Mouse (Mus musculus) embryonic facial prominence, embryonic 13.5 days (tissue): ENCODE measurements at regions not wholly inside any gene's neighbourhood (a gene's known extent, or its start where the extent isn't known, plus 50 kb on each side); places are given as distances from the start of the nearest gene placed in this dataset.

Source experiments
- ATAC-seq: fragments of 200-750 bp; cut with Nextera tagmentation; 2 replicates; pipeline ENCODE4 v1.8.0; 2017; ENCODE audit warnings: low read depth; ENCODE audit not compliant: insufficient number of reproducible peaks, insufficient read depth, low FRiP score, low TSS enrichment
- H3K27ac ChIP-seq: fragments of 300-500 bp; sonication (generic); 2 replicates; pipeline ENCODE4 v1.5.1; 2015; ENCODE audit warnings: moderate library complexity, mild to moderate bottlenecking, inconsistent platforms
- H3K27me3 ChIP-seq: fragments of 300-500 bp; sonication (generic); 2 replicates; pipeline ENCODE4 v1.6.1; 2015; ENCODE audit warnings: mild to moderate bottlenecking, inconsistent platforms
- H3K36me3 ChIP-seq: fragments of 300-500 bp; sonication (generic); 2 replicates; pipeline ENCODE4 v1.6.1; 2015; ENCODE audit warnings: mild to moderate bottlenecking, inconsistent platforms
- H3K4me1 ChIP-seq: fragments of 300-500 bp; sonication (generic); 2 replicates; pipeline ENCODE4 v1.6.1; 2015; ENCODE audit warnings: inconsistent platforms
- H3K4me2 ChIP-seq: fragments of 300-500 bp; sonication (generic); 2 replicates; pipeline ENCODE4 v1.6.1; 2015; ENCODE audit warnings: moderate library complexity, mild to moderate bottlenecking, inconsistent platforms
- H3K4me3 ChIP-seq: fragments of 300-500 bp; sonication (generic); 2 replicates; pipeline ENCODE4 v1.5.1; 2015; ENCODE audit warnings: mild to moderate bottlenecking, inconsistent platforms
- H3K9ac ChIP-seq: fragments of 300-500 bp; sonication (generic); 2 replicates; pipeline ENCODE4 v1.6.1; 2015; ENCODE audit warnings: mild to moderate bottlenecking, inconsistent platforms
- H3K9me3 ChIP-seq: fragments of 300-500 bp; sonication (generic); 2 replicates; pipeline ENCODE4 v1.6.1; 2016; ENCODE audit warnings: inconsistent platforms
- WGBS: fragments of 180-500 bp; shearing (Covaris S2); methylation state at CpG from one replicate; pipeline ENCODE4 v1.1.7; 2015; ENCODE audit warnings: mixed read lengths; 5-methylcytosine and 5-hydroxymethylcytosine counted together

DNA sequence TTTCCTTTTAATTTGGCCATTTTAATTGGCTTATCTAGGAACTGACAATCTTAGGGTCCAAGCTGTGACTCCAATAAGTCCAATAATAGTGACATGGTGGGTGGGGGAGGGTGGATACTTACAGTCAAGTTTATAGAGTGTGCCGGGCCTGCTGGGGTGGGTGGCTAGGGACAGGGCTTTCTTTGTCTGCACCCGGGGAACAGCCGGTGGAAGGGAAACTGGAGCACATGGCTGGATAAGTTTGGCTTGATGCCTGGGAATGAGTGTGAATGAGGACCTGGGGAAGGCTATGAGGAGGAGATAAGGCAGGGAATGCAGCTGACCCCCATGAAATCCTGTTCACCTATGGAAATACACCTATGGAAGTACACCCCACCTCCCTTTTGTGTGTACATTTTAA is 81.7 kb upstream of the Cers4 start:
- H3K4me3 ChIP-seq = no peak overlapping the region
- H3K36me3 ChIP-seq = no peaks in the 10 kb centered on the region
- H3K4me1 ChIP-seq = no peaks in the 10 kb centered on the region
- no peak overlapping the region for H3K4me2 ChIP-seq
- no peaks in the 10 kb centered on the region for H3K9me3 ChIP-seq
- no peak for ATAC-seq
- H3K27me3 ChIP-seq = no peaks in the 10 kb centered on the region
- WGBS = 31% methylated on average over 3 of the region's 3 CpGs
- no peak overlapping the region for H3K27ac ChIP-seq
- no peak overlapping the region for H3K9ac ChIP-seq

DNA sequence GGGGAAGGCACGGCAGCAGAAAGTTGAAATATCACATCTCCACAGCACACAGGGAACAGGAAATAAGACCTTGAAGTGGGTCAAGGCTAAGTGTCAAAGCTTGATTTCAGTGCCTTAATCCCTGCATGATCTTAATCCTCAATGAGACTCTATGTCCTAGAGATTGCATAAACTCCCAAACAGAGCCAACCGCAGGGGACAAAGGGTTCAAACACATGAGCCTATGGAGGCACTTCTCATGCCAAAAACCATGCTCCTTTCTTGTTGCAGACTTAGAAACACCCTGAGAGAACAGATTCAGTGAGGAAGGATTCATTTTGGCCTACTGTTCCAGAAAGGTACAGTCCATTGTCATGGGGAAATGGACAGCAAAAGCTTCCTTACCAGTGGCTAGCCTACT is 81.0 kb upstream of the Cers4 start:
- no peaks in the 10 kb centered on the region for H3K9me3 ChIP-seq
- no peak overlapping the region for H3K4me3 ChIP-seq
- H3K4me1 ChIP-seq = no peaks in the 10 kb centered on the region
- no peaks in the 10 kb centered on the region for H3K27me3 ChIP-seq
- no peak overlapping the region for H3K4me2 ChIP-seq
- ATAC-seq = no peak
- no peak overlapping the region for H3K9ac ChIP-seq
- H3K36me3 ChIP-seq = no peaks in the 10 kb centered on the region
- 80% methylated on average over 2 of the region's 2 CpGs for whole genome bisulfite sequencing
- no peak overlapping the region for H3K27ac ChIP-seq

DNA sequence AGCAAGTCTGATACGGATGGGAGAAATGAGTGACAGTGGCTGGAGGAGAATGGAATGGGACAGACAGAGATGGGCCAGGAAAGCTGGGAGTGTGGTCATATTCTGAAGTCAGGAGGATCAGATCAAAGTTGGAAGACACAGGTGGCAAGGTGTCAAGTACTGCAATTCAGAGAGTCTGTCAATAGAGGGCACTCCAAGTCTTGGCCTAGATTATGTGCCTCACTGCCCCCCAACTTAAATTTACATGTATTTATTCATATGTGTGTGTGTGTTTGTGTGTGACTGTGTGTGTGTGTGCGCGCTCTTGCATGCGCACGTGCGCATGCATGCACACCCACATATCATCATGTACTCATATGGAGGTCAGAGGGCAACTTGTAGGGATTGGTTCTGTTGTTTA is 79.6 kb upstream of the Cers4 start:
- 0 out of 2 replicates have a peak, but pooled peaks have one; percentile 2 for ATAC-seq
- Histone ChIP-seq H3K27me3 (no peaks in the 10 kb centered on the region), H3K27ac (peak overlapping the region; percentile 39; the same call in 1 of the 2 replicates)

DNA sequence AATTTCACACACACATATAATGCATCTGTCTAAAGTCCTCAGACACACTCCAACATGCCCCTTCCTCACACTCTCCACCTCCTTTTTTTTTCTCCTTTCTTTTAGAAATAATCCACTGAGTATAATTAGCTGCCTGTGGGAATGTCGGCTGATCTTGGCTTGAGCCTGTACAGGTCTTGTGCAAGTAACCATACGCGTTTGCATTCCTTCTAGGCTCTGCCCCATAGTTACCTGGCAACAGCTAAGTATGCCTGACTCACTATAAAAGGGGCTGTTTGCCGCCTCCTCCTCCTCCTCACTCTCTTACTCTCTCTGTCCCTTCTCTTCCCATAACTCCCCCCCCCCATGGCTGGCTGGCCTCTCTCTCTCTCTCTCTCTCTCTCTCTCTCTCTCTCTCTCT is 79.1 kb upstream of the Cers4 start:
- ATAC-seq = peak; percentile 66
- 30% methylated on average over 4 of the region's 4 CpGs for WGBS

More for the DNA sequence above, 79.6 kb upstream of the Cers4 start:
- Histone ChIP-seq H3K4me1 (no peaks in the 10 kb centered on the region), H3K4me3 (no peak overlapping the region), H3K9me3 (no peaks in the 10 kb centered on the region), H3K9ac (no peak overlapping the region), H3K4me2 (no peak overlapping the region), H3K36me3 (no peaks in the 10 kb centered on the region)
- 41% methylated on average over 6 of the region's 6 CpGs for WGBS

DNA sequence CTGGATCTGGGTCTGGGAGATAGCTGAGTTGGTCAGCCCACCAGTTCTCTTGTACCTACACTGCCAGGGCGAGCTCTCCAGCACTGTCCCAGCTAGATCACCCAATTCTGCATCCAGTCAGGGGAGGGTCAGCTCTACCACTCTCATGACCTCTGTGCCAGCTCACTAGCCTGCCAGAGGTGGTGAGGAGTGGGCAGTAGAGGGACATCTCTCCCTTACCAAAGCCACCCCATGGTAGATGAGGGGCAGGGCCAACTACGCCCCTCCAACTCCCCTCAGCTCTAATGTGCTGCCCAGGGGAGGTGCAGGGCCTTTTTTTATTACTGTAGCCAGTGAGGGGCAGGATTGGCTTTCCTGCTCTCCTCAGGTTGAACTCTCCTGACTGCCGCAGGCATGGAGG is 75.7 kb upstream of the Cers4 start:
- ATAC-seq = no peak
- no peaks in the 10 kb centered on the region for H3K27me3 ChIP-seq
- 69% methylated on average over 3 of the region's 3 CpGs for WGBS

More for the DNA sequence above, 79.1 kb upstream of the Cers4 start:
- H3K9me3 ChIP-seq = no peaks in the 10 kb centered on the region
- H3K4me1 ChIP-seq = no peaks in the 10 kb centered on the region
- no peaks in the 10 kb centered on the region for H3K36me3 ChIP-seq
- no peak overlapping the region for H3K4me3 ChIP-seq
- no peak overlapping the region for H3K9ac ChIP-seq
- H3K4me2 ChIP-seq = no peak overlapping the region
- H3K27ac ChIP-seq = peak overlapping the region; percentile 39; the same call in 1 of the 2 replicates
- no peaks in the 10 kb centered on the region for H3K27me3 ChIP-seq

DNA sequence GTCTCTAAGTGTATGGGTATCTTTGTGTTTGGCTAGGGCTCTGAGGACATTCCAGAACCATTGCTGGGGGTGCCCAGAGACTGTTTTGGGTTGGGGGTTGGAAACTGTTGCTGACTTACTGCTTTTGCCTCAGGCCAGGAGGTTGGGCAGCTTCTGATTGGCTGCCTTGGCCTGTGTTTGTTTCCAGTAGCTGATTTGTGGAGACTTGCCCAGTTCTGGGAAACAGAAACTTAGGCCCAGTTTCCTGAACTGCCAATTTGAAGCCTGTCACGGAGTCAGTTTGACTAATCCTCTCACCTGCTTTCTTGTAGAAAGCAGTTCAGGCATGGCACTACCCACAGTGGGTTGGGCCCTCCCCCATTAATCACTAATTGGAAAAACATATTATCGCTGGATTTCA is 59.7 kb upstream of the Cers4 start:
- H3K4me2 ChIP-seq = no peak overlapping the region
- 66% methylated on average over 2 of the region's 2 CpGs for WGBS
- H3K4me3 ChIP-seq = no peak overlapping the region
- 0 out of 2 replicates have a peak, but pooled peaks have one; percentile 32 for ATAC-seq
- H3K9ac ChIP-seq = no peak overlapping the region
- H3K27me3 ChIP-seq = no peaks in the 10 kb centered on the region
- no peaks in the 10 kb centered on the region for H3K4me1 ChIP-seq
- no peak overlapping the region for H3K27ac ChIP-seq
- H3K9me3 ChIP-seq = no peaks in the 10 kb centered on the region
- no peaks in the 10 kb centered on the region for H3K36me3 ChIP-seq

More for the DNA sequence above, 75.7 kb upstream of the Cers4 start:
- H3K9me3 ChIP-seq = no peaks in the 10 kb centered on the region
- no peak overlapping the region for H3K27ac ChIP-seq
- no peak overlapping the region for H3K9ac ChIP-seq
- H3K4me3 ChIP-seq = no peak overlapping the region
- H3K4me2 ChIP-seq = no peak overlapping the region
- H3K36me3 ChIP-seq = no peaks in the 10 kb centered on the region
- H3K4me1 ChIP-seq = no peaks in the 10 kb centered on the region

DNA sequence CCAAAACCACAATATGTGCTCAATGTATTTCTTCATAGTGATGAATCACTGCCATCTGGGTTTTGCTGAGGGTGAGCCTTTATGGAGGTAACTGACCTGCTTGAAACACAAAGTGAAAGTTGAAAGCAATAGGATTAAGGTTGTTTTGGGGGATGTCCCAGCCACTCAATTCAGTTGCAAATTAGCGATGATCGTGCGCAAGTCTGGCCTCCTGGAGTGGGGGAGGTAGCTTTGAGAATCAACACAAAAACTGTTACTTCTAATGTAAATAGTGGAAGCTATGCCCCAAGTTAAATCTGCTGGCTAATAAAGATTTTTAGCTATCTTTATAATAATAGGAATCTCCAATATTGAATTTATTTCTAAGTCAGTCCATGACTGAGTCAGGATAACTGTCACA is 56.3 kb upstream of the Cers4 start:
- Histone ChIP-seq H3K27ac (no peak overlapping the region), H3K4me1 (no peaks in the 10 kb centered on the region), H3K9ac (no peak overlapping the region), H3K36me3 (no peaks in the 10 kb centered on the region), H3K27me3 (no peaks in the 10 kb centered on the region), H3K4me3 (no peak overlapping the region), H3K4me2 (no peak overlapping the region), H3K9me3 (no peaks in the 10 kb centered on the region)
- WGBS = 59% methylated on average over 3 of the region's 3 CpGs
- ATAC-seq = no peak
